Mouse (Mus musculus) hindbrain, embryonic 15.5 days (tissue): Measurements from ENCODE around the gene Gpsm1. TPM values are rescaled to one million over a fixed set of nuclear protein-coding genes. Genes with fewer than 3 reads are reported as not detected.
"Not testable (repeated sequence)": the region's sequence is repeated elsewhere in the genome, so short reads cannot be mapped to it uniquely, and the experiment has no call there.

Experiments
- ATAC-seq: fragments of 200-750 bp; cut with Nextera tagmentation; 2 replicates; pipeline ENCODE4 v1.8.0; 2017; ENCODE audit warnings: low read depth, moderate number of reproducible peaks, moderate TSS enrichment; ENCODE audit not compliant: low FRiP score
- H3K27ac ChIP-seq: fragments of 300-500 bp; sonication (generic); replicated peaks from 2 replicates; pipeline ENCODE4 v1.5.1; 2015; ENCODE audit warnings: mild to moderate bottlenecking, inconsistent platforms
- H3K27me3 ChIP-seq: fragments of 300-500 bp; sonication (generic); 2 replicates; pipeline ENCODE4 v1.6.1; 2015; ENCODE audit warnings: control low read depth, inconsistent platforms
- H3K36me3 ChIP-seq: fragments of 300-500 bp; sonication (generic); 2 replicates; pipeline ENCODE4 v1.6.1; 2015; ENCODE audit warnings: control low read depth, inconsistent platforms
- H3K4me1 ChIP-seq: fragments of 300-500 bp; sonication (generic); replicated peaks from 2 replicates; pipeline ENCODE4 v1.6.1; 2015; ENCODE audit warnings: control low read depth, inconsistent platforms
- H3K4me2 ChIP-seq: fragments of 300-500 bp; sonication (generic); 2 replicates; pipeline ENCODE4 v1.6.1; 2015; ENCODE audit warnings: moderate library complexity, mild to moderate bottlenecking, inconsistent platforms
- H3K4me3 ChIP-seq: fragments of 300-500 bp; sonication (generic); 2 replicates; pipeline ENCODE4 v1.5.1; 2015; ENCODE audit warnings: mild to moderate bottlenecking, inconsistent platforms
- H3K9ac ChIP-seq: fragments of 300-500 bp; sonication (generic); 2 replicates; pipeline ENCODE4 v1.6.1; 2015; ENCODE audit warnings: inconsistent platforms
- H3K9me3 ChIP-seq: fragments of 300-500 bp; sonication (generic); 2 replicates; pipeline ENCODE4 v1.6.1; 2016; ENCODE audit warnings: control low read depth, inconsistent platforms
- WGBS: fragments of 180-500 bp; shearing (Covaris S2); methylation state at CpG from one replicate; pipeline ENCODE4 v1.1.7; 2015; 5-methylcytosine and 5-hydroxymethylcytosine counted together
- polyA plus RNA-seq: library from polyadenylated mRNA; unstranded; fragments of >200 nt; fragmentation: Nextera tagmentation; extraction: Ambion mirVana; gene quantifications from 2 replicates; pipeline ENCODE4 v1.2.1, GENCODE M21; 2015

Gene Gpsm1
- polyA plus RNA-seq, 1 experiment from 2014 or later = 199 TPM

- H3K4me3 ChIP-seq = no peak overlapping the region
- H3K36me3 ChIP-seq = peaks cover 40% of the 10 kb centered on the region
- no peaks in the 10 kb centered on the region for H3K9me3 ChIP-seq
- H3K4me1 ChIP-seq = no peaks in the 10 kb centered on the region
- no peak overlapping the region for H3K27ac ChIP-seq
- H3K27me3 ChIP-seq = no peaks in the 10 kb centered on the region
- no peak for ATAC-seq
- 84% methylated on average over 5 of the region's 5 CpGs for WGBS
- H3K9ac ChIP-seq = no peak overlapping the region
- no peak overlapping the region for H3K4me2 ChIP-seq
Measured at GRCm38 (mm10) chr2:26362991-26363390, 47.7 kb downstream of the Gpsm1 start.

GRCm38 (mm10) chr2:26363481-26363880 is 48.2 kb downstream of the Gpsm1 start:
- peaks cover 45% of the 10 kb centered on the region for H3K36me3 ChIP-seq
- H3K9ac ChIP-seq = no peak overlapping the region
- no peaks in the 10 kb centered on the region for H3K9me3 ChIP-seq
- no peak overlapping the region for H3K4me2 ChIP-seq
- H3K4me1 ChIP-seq = no peaks in the 10 kb centered on the region
- no peaks in the 10 kb centered on the region for H3K27me3 ChIP-seq
- 90% methylated on average over 5 of the region's 5 CpGs for WGBS
- H3K27ac ChIP-seq = no peak overlapping the region
- ATAC-seq = no peak
- no peak overlapping the region for H3K4me3 ChIP-seq

DNA sequence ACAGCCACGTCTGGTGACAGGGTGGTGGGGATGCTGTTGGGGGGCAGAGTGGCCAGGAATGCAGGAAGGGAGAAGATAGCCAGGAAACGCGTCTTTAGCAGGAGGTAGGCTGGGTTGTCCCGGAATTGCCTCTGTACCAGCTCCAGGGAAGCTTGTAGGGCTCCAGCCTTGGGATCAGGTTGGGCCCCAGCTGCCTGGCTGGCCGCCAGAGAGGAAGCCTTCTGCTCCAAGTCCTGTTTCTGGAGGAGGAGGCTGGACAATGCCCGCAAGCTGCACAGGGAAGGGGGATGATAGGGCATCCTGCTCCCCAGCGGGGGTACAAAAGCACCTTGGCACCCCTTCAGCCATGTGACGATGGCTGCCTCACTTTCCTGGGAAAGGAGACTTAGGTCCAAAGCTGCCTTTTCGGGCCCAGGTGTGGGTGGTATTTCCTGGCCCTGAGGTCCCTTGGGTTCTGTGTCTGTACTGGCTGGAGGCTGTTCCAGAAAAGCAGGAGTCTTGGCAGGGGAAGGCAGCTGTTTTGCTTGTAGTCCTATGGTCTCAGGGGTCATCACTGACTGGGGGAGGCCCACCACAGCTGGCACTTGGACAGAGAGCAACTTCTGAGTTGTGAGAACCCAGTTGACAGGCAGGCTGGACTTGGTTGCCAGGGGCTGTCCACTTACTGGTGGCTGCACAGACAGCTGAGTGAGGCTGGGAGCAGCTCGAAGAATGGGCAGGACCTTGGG is 49.6 kb downstream of the Gpsm1 start:
- H3K27me3 ChIP-seq = no peaks in the 10 kb centered on the region
- no peak for ATAC-seq
- H3K27ac ChIP-seq = no peak overlapping the region
- H3K9ac ChIP-seq = no peak overlapping the region
- H3K9me3 ChIP-seq = no peaks in the 10 kb centered on the region
- H3K4me1 ChIP-seq = no peaks in the 10 kb centered on the region
- H3K36me3 ChIP-seq = peaks cover 57% of the 10 kb centered on the region
- WGBS = 79% methylated on average over 10 of the region's 10 CpGs
- no peak overlapping the region for H3K4me3 ChIP-seq
- no peak overlapping the region for H3K4me2 ChIP-seq

- WGBS = 97% methylated on average over 6 of the region's 6 CpGs
- no peaks in the 10 kb centered on the region for H3K4me1 ChIP-seq
- H3K27ac ChIP-seq = no peak overlapping the region
- ATAC-seq = no peak
- no peak overlapping the region for H3K9ac ChIP-seq
- H3K9me3 ChIP-seq = no peaks in the 10 kb centered on the region
- H3K36me3 ChIP-seq = peaks cover 84% of the 10 kb centered on the region
- H3K4me3 ChIP-seq = no peak overlapping the region
- H3K27me3 ChIP-seq = no peaks in the 10 kb centered on the region
- no peak overlapping the region for H3K4me2 ChIP-seq
Measured at GRCm38 (mm10) chr2:26367911-26368310, 52.6 kb downstream of the Gpsm1 start.

GRCm38 (mm10) chr2:26368572-26368971 is 53.3 kb downstream of the Gpsm1 start:
- WGBS = 88% methylated on average over 1 of the region's 1 CpGs
- Histone ChIP-seq H3K36me3 (peaks cover 86% of the 10 kb centered on the region), H3K4me2 (no peak overlapping the region), H3K9me3 (no peaks in the 10 kb centered on the region), H3K27me3 (no peaks in the 10 kb centered on the region), H3K9ac (no peak overlapping the region), H3K27ac (no peak overlapping the region), H3K4me3 (no peak overlapping the region), H3K4me1 (no peaks in the 10 kb centered on the region)
- ATAC-seq = no peak

DNA sequence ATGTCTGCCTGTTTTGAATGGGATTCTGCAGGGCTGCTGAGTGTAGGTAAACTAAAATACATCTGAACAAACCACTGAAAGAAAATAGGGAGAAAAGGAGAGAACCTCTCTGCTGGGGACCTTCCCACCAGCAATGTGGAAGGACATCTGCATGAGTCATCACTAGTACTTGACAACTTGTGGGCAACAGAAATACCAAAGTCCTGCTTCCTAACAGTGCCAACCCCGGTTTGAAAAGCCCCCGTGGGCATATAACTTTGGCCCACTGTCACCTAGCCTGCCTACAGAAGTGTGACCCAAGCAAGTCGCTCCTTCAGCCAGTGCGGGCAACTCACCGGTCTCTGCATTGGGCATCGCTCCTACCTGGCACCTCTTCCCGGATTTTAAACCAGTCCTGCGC is 57.1 kb downstream of the Gpsm1 start:
- no peak overlapping the region for H3K9ac ChIP-seq

DNA sequence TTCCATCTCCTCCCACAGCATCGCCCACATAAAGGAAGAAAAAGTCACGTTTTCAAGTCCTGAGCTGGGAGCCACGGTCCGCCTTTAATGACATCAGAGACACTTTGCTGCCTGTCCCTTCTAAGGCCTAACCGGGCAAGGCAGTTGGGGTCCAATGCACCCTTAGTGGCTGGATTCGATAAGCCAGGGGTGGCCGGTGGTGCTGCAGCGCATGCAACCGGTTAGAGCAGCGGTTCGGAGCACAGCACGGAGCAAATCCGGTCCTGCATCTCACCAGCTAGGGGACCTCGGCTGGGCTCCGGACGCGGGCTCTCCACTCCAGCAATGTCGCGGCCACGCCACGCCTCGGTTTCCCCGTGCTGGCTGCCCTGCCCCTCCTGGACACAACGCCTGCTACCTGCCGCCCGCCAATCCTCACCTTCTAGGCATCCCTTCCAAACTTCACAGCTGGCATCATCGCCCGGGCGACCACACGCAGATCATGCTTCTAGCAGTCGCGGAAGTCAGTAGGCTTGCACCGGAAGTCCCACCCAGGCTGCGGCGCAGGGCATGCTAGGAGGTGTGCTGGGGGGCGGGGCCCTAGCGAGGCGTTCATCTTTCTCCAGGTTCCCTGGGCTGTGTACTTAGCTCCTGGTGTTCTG is 64.9 kb downstream of the Gpsm1 start, which contains the start of gene Snapc4:
TSS of gene Snapc4 (minus strand) at position 523 of the 641 bp plus-strand sequence.
- WGBS = under 1% methylated on average over 38 of the region's 38 CpGs
- ATAC-seq = peak; percentile 97
- H3K4me2 ChIP-seq = peak within 1 kb of the TSS; percentile 85
- H3K9ac ChIP-seq = peak within 1 kb of the TSS; percentile 67
- peak within 1 kb of the TSS; percentile 71 for H3K4me3 ChIP-seq
- peaks cover 55% of the 10 kb centered on the region for H3K36me3 ChIP-seq
- peaks cover 18% of the 10 kb centered on the region for H3K4me1 ChIP-seq
- H3K9me3 ChIP-seq = no peaks in the 10 kb centered on the region
- no peaks in the 10 kb centered on the region for H3K27me3 ChIP-seq
- peak within 1 kb of the TSS; percentile 68 for H3K27ac ChIP-seq

More for the DNA sequence above, 57.1 kb downstream of the Gpsm1 start:
- ATAC-seq = no peak
- Histone ChIP-seq H3K9me3 (no peaks in the 10 kb centered on the region), H3K4me3 (no peak overlapping the region), H3K36me3 (peaks cover 92% of the 10 kb centered on the region), H3K27me3 (no peaks in the 10 kb centered on the region), H3K4me2 (no peak overlapping the region), H3K4me1 (no peaks in the 10 kb centered on the region), H3K27ac (no peak overlapping the region)
- WGBS = 96% methylated on average over 8 of the region's 8 CpGs

DNA sequence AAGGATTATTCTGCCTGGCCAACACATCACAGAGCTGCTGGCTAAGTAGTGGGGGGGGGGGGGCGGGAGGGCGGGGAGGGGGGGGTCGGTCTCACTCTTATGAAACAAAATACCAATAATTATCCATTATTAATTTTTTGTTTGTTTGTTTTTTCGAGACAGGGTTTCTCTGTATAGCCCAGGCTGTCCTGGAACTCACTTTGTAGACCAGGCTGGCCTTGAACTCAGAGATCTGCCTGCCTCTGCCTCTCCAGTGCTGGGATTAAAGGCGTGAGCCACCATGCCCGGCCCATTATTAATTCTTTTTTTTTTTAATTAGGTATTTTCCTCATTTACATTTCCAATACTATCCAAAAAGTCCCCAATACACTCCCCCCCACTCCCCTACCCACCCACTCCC is 65.6 kb downstream of the Gpsm1 start:
- peak overlapping the region; percentile 67 for H3K9ac ChIP-seq
- peak overlapping the region; percentile 71 for H3K4me3 ChIP-seq
- not testable (repeated sequence) for H3K9me3 ChIP-seq, H3K27me3 ChIP-seq, ATAC-seq
- WGBS = 30% methylated on average over 6 of the region's 6 CpGs
- H3K4me2 ChIP-seq = peak overlapping the region; percentile 85
- H3K36me3 ChIP-seq = peaks cover 56% of the 10 kb centered on the region
- peak overlapping the region; percentile 68 for H3K27ac ChIP-seq
- H3K4me1 ChIP-seq = peaks cover 18% of the 10 kb centered on the region

- no peak overlapping the region for H3K27ac ChIP-seq
- 95% methylated on average over 3 of the region's 3 CpGs for WGBS
Measured at GRCm38 (mm10) chr2:26387713-26388112, 72.4 kb downstream of the Gpsm1 start.

DNA sequence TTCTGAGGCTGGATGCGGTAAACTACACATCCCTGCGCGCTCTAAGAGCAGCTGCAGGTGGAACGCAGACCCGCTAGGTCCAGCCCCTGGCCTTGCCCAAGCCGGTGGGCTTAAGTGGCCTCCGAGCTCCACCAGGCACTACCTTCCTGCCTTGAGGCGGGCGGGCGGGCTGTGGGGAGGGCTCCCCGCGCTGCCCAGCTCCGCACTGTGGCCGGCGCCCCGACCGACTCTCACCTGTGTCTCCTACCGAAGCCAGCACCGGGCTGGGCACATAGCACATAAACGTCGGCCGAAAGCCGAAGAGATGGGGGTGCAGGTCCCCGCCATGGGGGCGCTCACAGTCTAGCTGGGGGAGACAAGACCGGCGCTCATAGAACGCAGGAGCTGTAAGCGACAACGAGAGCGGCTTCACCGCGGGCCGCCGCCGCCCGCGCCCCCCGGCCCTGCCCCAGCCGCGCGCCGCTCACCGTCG is 73.4 kb downstream of the Gpsm1 start:
- Histone ChIP-seq H3K27ac (peak overlapping the region; percentile 75), H3K27me3 (no peaks in the 10 kb centered on the region), H3K4me2 (peak overlapping the region; percentile 98), H3K4me1 (peaks cover 24% of the 10 kb centered on the region), H3K9ac (peak overlapping the region; percentile 92), H3K9me3 (no peaks in the 10 kb centered on the region), H3K36me3 (peaks cover 73% of the 10 kb centered on the region), H3K4me3 (peak overlapping the region; percentile 81)
- ATAC-seq = no peak; the same call in none of the 2 replicates
- WGBS = under 1% methylated on average over 41 of the region's 45 CpGs

More at GRCm38 (mm10) chr2:26387713-26388112, 72.4 kb downstream of the Gpsm1 start:
- Histone ChIP-seq H3K27me3 (no peaks in the 10 kb centered on the region), H3K9me3 (no peaks in the 10 kb centered on the region), H3K4me1 (peaks cover 24% of the 10 kb centered on the region), H3K4me2 (peak overlapping the region; percentile 98), H3K36me3 (peaks cover 73% of the 10 kb centered on the region), H3K9ac (no peak overlapping the region), H3K4me3 (peak overlapping the region; percentile 81)
- no peak for ATAC-seq

- under 1% methylated on average over 58 of the region's 60 CpGs for WGBS
- H3K27ac ChIP-seq = peak within 1 kb of the TSS; percentile 75
- peaks cover 24% of the 10 kb centered on the region for H3K4me1 ChIP-seq
- H3K4me3 ChIP-seq = peak within 1 kb of the TSS; percentile 81
- ATAC-seq = peak; percentile 94
- H3K9me3 ChIP-seq = no peaks in the 10 kb centered on the region
- peaks cover 73% of the 10 kb centered on the region for H3K36me3 ChIP-seq
- no peaks in the 10 kb centered on the region for H3K27me3 ChIP-seq
- peak within 1 kb of the TSS; percentile 98 for H3K4me2 ChIP-seq
- peak within 1 kb of the TSS; percentile 92 for H3K9ac ChIP-seq
Measured at GRCm38 (mm10) chr2:26389154-26389690, 73.9 kb downstream of the Gpsm1 start, which contains the start of the genes Entr1 and Pmpca. Gene Entr1, minus strand, starts transcription at chr2:26389316. Gene Pmpca, plus strand, starts transcription at chr2:26389339.

DNA sequence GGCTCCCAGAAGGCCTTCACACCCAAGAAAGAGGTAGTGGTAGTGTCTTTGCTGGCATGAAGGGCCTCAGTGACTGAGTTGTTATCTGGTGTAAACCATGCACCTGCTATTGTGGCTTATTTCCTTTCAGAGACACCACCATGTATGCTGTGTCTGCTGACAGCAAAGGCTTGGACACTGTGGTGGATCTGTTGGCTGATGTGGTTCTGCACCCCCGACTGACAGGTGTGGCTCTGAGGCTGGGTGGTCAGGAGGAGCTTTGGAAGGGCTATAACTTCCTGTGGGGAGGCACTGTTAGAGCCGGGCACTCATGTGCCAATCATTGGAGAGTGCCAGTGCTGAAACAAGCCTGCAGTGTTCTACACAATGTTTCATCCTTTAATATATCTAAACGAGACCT is 75.6 kb downstream of the Gpsm1 start:
- Histone ChIP-seq H3K36me3 (peaks cover 73% of the 10 kb centered on the region), H3K4me3 (peak overlapping the region; percentile 5; the same call in 1 of the 2 replicates), H3K9ac (no peak overlapping the region), H3K9me3 (no peaks in the 10 kb centered on the region), H3K27me3 (no peaks in the 10 kb centered on the region), H3K4me1 (peaks cover 24% of the 10 kb centered on the region), H3K4me2 (no peak overlapping the region), H3K27ac (no peak overlapping the region)
- WGBS = 90% methylated on average over 3 of the region's 3 CpGs
- no peak for ATAC-seq
